Mouse (Mus musculus): ENCODE data around the gene Gnai1.

Gnai1 gene

DNA sequence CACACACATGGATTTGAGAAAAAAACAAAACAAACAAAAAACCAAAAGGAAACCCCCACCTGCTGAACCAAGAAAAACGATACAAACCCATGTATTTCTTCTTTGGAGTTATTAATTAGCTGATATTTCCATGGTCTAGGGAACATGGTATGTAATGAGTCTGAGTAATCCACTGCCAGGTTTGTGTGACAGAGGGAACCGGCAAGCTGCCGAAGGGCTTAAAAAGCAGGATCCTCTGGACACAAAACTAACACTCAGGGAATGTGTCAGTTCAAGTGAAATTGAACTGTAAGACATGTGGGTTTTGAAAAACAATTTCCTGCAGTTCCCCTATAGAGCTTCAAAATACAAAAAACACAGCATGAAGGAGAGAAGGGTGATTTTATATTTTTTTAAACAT is 72.1 kb downstream of the Gnai1 start:
- no peak for ATAC-seq (ENCODE audit: low TSS enrichment)

DNA sequence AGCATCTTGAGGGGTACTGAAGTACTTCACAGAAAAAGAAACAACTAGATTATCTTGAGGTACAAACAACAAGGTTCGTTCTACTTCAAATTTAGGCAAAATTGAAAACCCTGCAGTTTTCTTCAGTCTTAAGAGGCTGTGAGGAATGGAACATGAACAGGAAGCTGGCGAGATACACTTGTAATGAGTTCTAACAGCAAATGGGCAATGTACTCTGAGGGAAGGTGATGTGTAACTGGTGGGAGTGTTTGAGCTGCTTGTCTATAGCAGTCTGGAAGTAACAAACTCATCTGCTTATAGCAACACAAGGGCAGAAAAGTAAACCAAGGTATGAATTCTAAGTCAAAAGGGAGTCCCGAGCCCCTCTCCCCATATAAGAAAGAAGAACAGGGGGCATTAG is 78.1 kb downstream of the Gnai1 start:
- peak; percentile 94 for ATAC-seq (ENCODE audit: low TSS enrichment)

DNA sequence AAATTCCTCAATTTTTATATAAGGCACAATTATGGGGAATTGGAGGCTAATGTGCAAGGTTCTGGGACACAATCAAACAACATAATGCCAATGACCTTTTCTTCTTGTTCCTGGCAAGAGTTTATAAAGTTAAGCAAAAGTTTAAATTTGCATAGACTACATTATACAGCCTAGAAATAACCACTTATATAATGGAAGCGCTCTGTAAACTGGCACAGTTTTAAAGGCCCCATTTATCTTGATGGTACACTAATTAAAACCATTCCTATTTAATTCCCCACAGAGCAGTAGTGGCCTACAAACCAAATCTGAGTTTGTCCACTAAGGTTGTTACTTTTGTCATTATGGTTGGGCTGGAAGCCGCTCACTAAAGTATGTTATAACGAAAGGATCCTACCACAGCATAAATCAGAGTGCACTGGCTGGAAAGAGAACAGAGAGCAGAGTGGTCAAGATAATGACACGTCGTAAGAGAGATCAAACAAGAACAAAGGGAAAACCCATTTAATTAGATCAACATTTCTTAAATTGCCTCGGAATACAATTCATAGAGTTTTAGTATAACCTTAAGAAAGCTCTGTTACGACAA is 85.7 kb downstream of the Gnai1 start:
- ATAC-seq (ENCODE audit: low TSS enrichment), result peak; percentile 73

DNA sequence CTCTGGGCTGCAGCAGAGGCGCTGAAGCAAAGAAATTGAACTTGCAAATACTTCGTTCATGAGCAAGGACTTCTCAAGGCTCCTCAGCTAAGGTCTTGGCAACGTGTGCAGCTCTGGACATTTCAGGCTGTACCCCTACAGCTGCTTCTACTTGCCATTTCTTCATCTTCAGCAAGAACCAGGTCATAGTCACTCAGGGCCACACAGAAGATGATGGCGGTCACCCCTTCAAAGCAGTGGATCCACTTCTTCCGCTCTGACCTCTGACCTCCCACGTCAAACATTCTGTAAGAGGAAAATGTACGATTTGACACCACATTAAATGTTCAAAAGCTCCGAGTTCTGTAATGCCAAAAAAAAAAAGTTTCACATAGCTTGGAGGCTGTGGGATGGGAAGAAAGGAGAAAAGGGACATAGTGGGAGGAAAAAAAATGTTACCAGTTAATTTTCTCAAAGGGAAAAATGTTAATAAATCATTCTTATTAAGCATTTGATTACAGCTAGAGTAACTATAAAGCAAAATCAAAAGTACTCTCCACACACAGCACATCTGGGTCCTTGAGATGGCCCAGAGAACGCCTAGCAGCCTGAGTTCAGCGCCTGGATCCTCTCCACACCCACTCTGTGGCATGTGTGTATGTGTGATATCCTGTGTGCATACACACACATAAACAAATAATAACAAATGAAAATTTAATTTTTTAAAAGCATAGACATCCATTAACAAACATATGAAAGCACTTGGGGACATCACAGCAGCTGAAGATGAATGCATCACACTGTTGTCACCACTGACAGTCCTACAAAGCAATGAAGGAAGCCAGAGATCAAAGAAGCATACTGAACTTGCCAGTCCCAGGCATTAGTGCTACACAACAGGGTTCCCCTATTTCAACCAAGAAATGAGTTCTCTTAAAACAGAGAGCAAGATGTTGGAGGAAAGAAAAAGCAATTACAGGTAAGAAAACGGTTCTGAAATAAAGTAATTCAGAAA is 86.6 kb downstream of the Gnai1 start:
- ATAC-seq (ENCODE audit: low TSS enrichment), result no peak

DNA sequence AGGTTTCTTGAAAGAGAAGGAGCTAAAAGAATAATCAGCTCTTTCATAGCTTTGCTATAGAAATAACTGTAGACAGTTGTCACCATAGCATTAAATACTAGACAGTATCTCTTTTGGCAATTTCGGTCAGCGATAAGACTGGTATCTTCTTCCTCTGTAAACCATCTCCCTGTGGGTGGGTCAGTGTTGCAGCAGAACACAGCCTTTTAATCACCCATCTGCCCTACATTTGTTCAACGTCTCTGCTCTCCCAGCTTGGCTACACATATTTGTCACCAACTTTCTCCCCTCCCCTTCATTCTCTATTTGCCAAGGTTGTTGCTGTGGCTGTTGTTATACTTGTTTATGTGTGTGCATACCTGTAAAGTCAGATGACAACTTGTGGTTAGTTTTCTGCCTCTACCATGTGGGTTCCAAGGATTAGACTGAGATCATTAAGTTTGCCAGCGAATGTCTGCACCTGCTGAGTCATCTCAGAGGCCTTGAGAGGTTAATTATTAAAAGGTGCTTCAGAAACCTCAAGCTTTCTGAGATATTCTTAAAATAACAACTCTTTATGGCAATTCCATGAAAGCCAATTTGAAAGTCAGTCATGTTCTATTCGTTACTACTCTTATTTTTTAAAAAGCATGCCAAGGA is 109.7 kb downstream of the Gnai1 start:
- ATAC-seq (ENCODE audit: low TSS enrichment), result no peak

DNA sequence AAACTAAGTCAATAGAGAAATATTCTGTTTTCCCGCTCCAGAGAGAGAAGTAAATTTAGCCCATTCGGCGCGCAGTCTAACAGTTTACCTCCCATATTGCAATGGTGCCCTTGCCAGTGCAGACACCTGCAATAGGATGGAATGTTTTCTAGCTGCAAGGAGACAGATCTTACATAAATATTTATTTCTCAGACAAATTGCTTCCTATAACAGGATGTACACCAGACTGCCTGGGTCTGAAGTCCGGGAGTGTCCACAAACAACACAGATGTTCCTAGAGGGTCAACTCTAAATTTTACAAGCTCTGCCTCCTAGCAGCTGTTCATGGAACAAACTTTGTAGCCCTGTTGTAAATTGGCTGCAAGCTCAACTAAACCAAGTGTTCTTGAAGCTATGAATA is 111.0 kb downstream of the Gnai1 start:
- no peak; the same call in none of the 2 replicates for ATAC-seq (ENCODE audit: low TSS enrichment)

DNA sequence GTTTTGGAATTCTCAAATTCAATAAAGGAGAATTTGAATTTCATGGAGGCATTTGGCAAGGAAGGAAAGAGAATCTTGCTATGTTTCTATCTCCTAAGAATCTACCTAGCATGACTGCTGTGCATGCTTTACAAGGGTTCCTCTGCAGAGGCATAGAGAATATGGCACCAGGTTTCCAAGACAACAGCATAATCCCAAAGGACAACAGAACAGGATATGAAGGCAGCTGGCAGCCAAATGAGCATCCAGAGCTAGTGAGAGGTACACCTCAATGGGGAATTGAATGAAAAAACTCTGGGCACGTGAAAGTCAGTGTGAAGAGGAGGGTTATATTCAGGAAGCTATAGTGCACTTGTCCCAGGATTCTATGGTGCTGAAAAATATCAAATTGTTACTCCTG is 130.8 kb downstream of the Gnai1 start:
- peak; percentile 48 for ATAC-seq (ENCODE audit: low TSS enrichment)

DNA sequence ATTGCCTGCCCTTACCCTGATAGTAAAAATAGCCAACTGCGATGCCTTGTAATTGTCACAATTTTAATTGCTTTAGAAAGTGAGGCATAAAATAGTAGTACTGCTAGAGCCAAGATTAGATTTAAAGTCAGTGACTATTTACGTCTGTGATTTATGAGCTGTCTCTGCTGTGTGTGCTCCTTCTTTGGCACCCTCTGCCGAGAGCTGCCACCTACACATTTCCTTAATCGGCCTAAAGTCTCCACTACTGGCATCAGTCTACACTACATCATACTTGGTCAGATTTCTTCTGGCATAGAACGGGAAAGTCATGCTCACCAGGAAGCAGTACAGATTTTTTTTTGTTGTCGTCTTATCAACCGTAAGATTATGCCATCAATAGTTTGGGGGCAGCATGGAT is 131.3 kb downstream of the Gnai1 start:
- peak; percentile 99 for ATAC-seq (ENCODE audit: low TSS enrichment)

DNA sequence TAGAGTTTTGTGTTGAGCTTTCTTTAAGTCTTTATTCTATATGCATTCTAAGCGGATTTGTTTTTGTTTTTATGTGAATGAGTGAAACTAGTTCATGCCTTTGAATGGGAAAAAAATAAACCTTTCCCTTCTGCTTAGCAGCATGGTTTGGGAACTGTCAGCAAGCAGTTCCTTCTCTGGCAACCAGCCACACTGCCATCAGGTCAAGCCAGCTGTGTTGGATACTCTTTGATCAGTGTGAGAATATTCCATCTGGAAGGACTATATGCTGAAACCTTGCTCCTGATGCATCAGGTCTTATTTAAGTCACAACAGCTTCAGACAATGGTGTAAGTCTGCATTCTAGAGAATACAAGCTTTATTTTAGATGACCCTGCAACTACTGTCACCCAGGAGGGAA is 139.3 kb downstream of the Gnai1 start:
- ATAC-seq (ENCODE audit: low TSS enrichment), result no peak

DNA sequence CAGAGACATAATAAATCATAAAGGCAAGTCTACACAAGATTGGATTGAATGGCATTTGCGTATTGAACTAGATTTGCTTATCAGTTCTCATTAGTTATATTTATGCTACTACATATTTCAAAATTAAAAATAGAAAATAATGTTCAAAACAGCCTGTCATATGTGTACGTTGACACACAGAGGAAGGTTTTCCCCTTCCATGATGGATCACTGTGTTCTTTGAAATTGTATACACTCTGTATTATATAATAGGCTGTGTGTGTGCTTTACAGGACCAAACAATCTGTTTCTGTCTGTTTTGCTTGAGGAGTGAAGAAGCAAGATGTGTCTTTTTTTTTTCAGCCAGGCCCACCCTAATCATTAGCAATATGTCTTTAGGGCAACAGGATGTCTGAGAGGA is 141.9 kb downstream of the Gnai1 start:
- no peak for ATAC-seq (ENCODE audit: low TSS enrichment)

DNA sequence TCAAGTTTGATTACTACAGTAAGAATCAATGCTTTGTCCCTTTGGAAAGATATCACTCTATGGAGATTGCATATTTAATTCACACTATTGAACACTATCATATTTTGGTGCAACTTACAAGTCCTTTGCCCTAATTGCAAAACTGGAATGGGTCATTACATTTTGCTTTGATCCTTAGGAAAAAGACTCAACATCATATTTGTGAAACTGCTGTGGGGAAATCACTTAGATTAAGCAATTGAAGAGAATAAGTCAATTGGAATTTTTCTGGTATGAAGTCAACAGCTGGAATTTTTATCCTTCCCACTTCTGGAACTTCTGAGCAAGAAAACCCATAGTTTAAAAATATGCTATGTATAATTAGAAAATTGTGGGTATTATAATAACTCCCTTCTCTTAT is 142.3 kb downstream of the Gnai1 start:
- ATAC-seq (ENCODE audit: low TSS enrichment), result no peak

Measured in frontal cortex, adult (tissue).